Mouse (Mus musculus): ENCODE measurements at regions not wholly inside any gene's neighbourhood (a gene's known extent, or its start where the extent isn't known, plus 50 kb on each side); places are given as distances from the start of the nearest gene placed in this dataset.

GRCm38 (mm10) chr14:123199111-123199510 is 215.3 kb upstream of the Tmtc4 start:
- Histone ChIP-seq H3K4me3 (ENCODE audit: insufficient read depth in 1 of 2, low read depth in 2 of 2, low read length in 2 of 2) (no peak overlapping the region), H3K4me1 (replicated peaks; ENCODE audit: control insufficient read depth in 2 of 2, insufficient read depth in 2 of 2, low read length in 1 of 2) (no peaks in the 10 kb centered on the region), H3K9me3 (ENCODE audit: control insufficient read depth, low read length) (no peaks in the 10 kb centered on the region), H3K27me3 (ENCODE audit: control insufficient read depth, insufficient read depth, low read length) (no peaks in the 10 kb centered on the region), H3K4me2 (ENCODE audit: low read depth) (no peak overlapping the region), H3K36me3 (replicated peaks; ENCODE audit: control insufficient read depth, insufficient read depth, low read depth) (no peaks in the 10 kb centered on the region), H3K9ac (replicated peaks) (no peak overlapping the region), H3K27ac (no peak overlapping the region)
- TF ChIP-seq CTCF (IDR thresholded peaks at IDR 0.05; ENCODE audit: low read depth) = no peak
- TF ChIP-seq EP300 (IDR thresholded peaks at IDR 0.05; ENCODE audit: low read depth) = no peak
- ATAC-seq (ENCODE audit: insufficient read depth) = no peak
- DNase-seq (ENCODE audit: low read depth in 3 of 3, low spot score in 3 of 3) = no peak
- WGBS (ENCODE audit: insufficient replicate concordance) = 64% methylated on average over 3 of the region's 3 CpGs

DNA sequence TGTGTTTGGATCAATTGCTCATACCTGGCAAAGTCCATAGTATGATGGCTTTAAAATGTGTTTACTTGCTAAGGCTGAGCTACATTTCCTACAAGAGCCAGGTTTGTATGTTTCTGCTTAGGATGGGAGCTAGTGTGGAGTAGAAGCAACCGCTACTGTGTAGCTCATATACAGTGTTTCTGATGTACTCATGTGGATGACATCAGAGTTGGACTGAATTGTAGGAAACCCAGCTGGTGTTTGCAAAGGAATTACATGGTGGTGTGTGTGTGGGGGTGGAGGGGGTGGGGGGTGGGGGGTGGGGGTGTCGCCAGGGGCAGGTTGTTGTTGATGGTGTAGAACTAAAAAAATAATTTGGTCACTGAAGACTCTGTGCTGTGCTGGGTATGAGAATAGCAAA is 208.7 kb upstream of the Tmtc4 start:
- H3K27ac ChIP-seq = no peak overlapping the region
- WGBS (ENCODE audit: insufficient replicate concordance) = 71% methylated on average over 2 of the region's 2 CpGs
- DNase-seq (ENCODE audit: low read depth in 3 of 3, low spot score in 3 of 3) = no peak
- no peak overlapping the region for H3K9ac ChIP-seq (replicated peaks)
- H3K27me3 ChIP-seq (ENCODE audit: control insufficient read depth, insufficient read depth, low read length) = no peaks in the 10 kb centered on the region
- TF ChIP-seq EP300 (IDR thresholded peaks at IDR 0.05; ENCODE audit: low read depth) = no peak
- H3K4me3 ChIP-seq (ENCODE audit: insufficient read depth in 1 of 2, low read depth in 2 of 2, low read length in 2 of 2) = no peak overlapping the region
- no peak for ATAC-seq (ENCODE audit: insufficient read depth)
- H3K36me3 ChIP-seq (replicated peaks; ENCODE audit: control insufficient read depth, insufficient read depth, low read depth) = no peaks in the 10 kb centered on the region
- H3K4me2 ChIP-seq (ENCODE audit: low read depth) = no peak overlapping the region
- H3K9me3 ChIP-seq (ENCODE audit: control insufficient read depth, low read length) = no peaks in the 10 kb centered on the region
- H3K4me1 ChIP-seq (replicated peaks; ENCODE audit: control insufficient read depth in 2 of 2, insufficient read depth in 2 of 2, low read length in 1 of 2) = no peaks in the 10 kb centered on the region

- TF ChIP-seq CTCF (IDR thresholded peaks at IDR 0.05; ENCODE audit: low read depth) = no peak
- TF ChIP-seq EP300 (IDR thresholded peaks at IDR 0.05; ENCODE audit: low read depth) = no peak
- Histone ChIP-seq H3K4me3 (ENCODE audit: insufficient read depth in 1 of 2, low read depth in 2 of 2, low read length in 2 of 2) (no peak overlapping the region), H3K9ac (replicated peaks) (no peak overlapping the region), H3K4me1 (replicated peaks; ENCODE audit: control insufficient read depth in 2 of 2, insufficient read depth in 2 of 2, low read length in 1 of 2) (no peaks in the 10 kb centered on the region), H3K27me3 (ENCODE audit: control insufficient read depth, insufficient read depth, low read length) (no peaks in the 10 kb centered on the region), H3K4me2 (ENCODE audit: low read depth) (no peak overlapping the region), H3K36me3 (replicated peaks; ENCODE audit: control insufficient read depth, insufficient read depth, low read depth) (no peaks in the 10 kb centered on the region), H3K9me3 (ENCODE audit: control insufficient read depth, low read length) (no peaks in the 10 kb centered on the region), H3K27ac (no peak overlapping the region)
- ATAC-seq (ENCODE audit: insufficient read depth) (no peak), DNase-seq (ENCODE audit: low read depth in 3 of 3, low spot score in 3 of 3) (no peak)
These were observed 206.9 kb upstream of the Tmtc4 start for GRCm38 (mm10) chr14:123190729-123191128.

GRCm38 (mm10) chr14:123187270-123188058 is 203.6 kb upstream of the Tmtc4 start:
- H3K4me1 ChIP-seq (replicated peaks; ENCODE audit: control insufficient read depth in 2 of 2, insufficient read depth in 2 of 2, low read length in 1 of 2) = no peaks in the 10 kb centered on the region
- no peak overlapping the region for H3K4me3 ChIP-seq (ENCODE audit: insufficient read depth in 1 of 2, low read depth in 2 of 2, low read length in 2 of 2)
- DNase-seq (ENCODE audit: low read depth in 3 of 3, low spot score in 3 of 3) (no peak), ATAC-seq (ENCODE audit: insufficient read depth) (no peak)
- WGBS (ENCODE audit: insufficient replicate concordance) = 52% methylated on average over 11 of the region's 11 CpGs
- H3K4me2 ChIP-seq (ENCODE audit: low read depth) = no peak overlapping the region
- no peak overlapping the region for H3K27ac ChIP-seq
- H3K27me3 ChIP-seq (ENCODE audit: control insufficient read depth, insufficient read depth, low read length) = no peaks in the 10 kb centered on the region
- H3K9me3 ChIP-seq (ENCODE audit: control insufficient read depth, low read length) = no peaks in the 10 kb centered on the region
- H3K9ac ChIP-seq (replicated peaks) = no peak overlapping the region
- no peak for TF ChIP-seq CTCF (IDR thresholded peaks at IDR 0.05; ENCODE audit: low read depth)
- H3K36me3 ChIP-seq (replicated peaks; ENCODE audit: control insufficient read depth, insufficient read depth, low read depth) = no peaks in the 10 kb centered on the region

DNA sequence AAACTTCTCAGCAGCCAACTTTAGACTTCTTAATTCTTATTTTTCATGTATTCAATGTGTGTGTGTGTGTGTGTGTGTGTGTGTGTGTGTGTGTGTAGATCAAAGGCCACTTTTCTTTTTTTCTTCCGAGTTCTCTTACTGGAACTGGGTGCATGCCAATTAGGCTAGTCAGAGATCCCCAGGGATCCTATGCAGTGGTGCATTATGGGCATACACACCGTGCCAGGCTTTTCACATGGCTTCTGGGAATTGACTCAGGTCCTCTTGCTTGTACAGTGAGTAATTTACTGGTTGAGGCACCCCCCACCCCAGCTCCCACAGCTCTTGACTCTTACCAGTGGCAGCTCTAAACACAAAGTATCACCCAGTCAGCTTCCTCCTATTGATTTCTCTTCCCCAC is 189.3 kb upstream of the Tmtc4 start:
- no peak overlapping the region for H3K9ac ChIP-seq (replicated peaks)
- H3K27ac ChIP-seq = no peak overlapping the region
- H3K4me1 ChIP-seq (replicated peaks; ENCODE audit: control insufficient read depth in 2 of 2, insufficient read depth in 2 of 2, low read length in 1 of 2) = no peaks in the 10 kb centered on the region
- ATAC-seq (ENCODE audit: insufficient read depth) = no peak
- TF ChIP-seq EP300 (IDR thresholded peaks at IDR 0.05; ENCODE audit: low read depth) = no peak
- TF ChIP-seq CTCF (IDR thresholded peaks at IDR 0.05; ENCODE audit: low read depth) = no peak
- no peak overlapping the region for H3K4me3 ChIP-seq (ENCODE audit: insufficient read depth in 1 of 2, low read depth in 2 of 2, low read length in 2 of 2)
- H3K4me2 ChIP-seq (ENCODE audit: low read depth) = no peak overlapping the region
- DNase-seq (ENCODE audit: low read depth in 3 of 3, low spot score in 3 of 3) = no peak
- WGBS (ENCODE audit: insufficient replicate concordance) = 44% methylated on average over 2 of the region's 2 CpGs
- no peaks in the 10 kb centered on the region for H3K9me3 ChIP-seq (ENCODE audit: control insufficient read depth, low read length)
- no peaks in the 10 kb centered on the region for H3K36me3 ChIP-seq (replicated peaks; ENCODE audit: control insufficient read depth, insufficient read depth, low read depth)
- no peaks in the 10 kb centered on the region for H3K27me3 ChIP-seq (ENCODE audit: control insufficient read depth, insufficient read depth, low read length)

Data from liver, embryonic 14.5 days (tissue).